Mouse (Mus musculus): ENCODE measurements around the gene Nhp2. TPM values are rescaled to one million over a fixed set of nuclear protein-coding genes. Genes with fewer than 3 reads are reported as not detected.
A peak's percentile ranks its signal among the peaks of the same experiment; 100 is the strongest.

Nhp2 gene
- polyA plus RNA-seq, 1 experiment from 2014 or later = 174 TPM

GRCm38 (mm10) chr11:51595459-51596083 lies 24.0 kb upstream of the Nhp2 start:
- peaks cover 88% of the 10 kb centered on the region for H3K36me3 ChIP-seq (ENCODE audit: control insufficient read depth, insufficient read depth, low read length)
- H3K9ac ChIP-seq (replicated peaks; ENCODE audit: low read depth, low read length) = no peak overlapping the region
- no peaks in the 10 kb centered on the region for H3K4me1 ChIP-seq (ENCODE audit: control insufficient read depth, insufficient read depth, low read length)
- no peak overlapping the region for H3K4me3 ChIP-seq (ENCODE audit: low read depth, low read length)
- H3K27me3 ChIP-seq (ENCODE audit: control insufficient read depth, insufficient read depth, low read length) = no peaks in the 10 kb centered on the region
- H3K4me2 ChIP-seq (replicated peaks; ENCODE audit: low read depth, low read length) = no peak overlapping the region
- no peak for ATAC-seq (ENCODE audit: insufficient number of reproducible peaks, insufficient read depth, low FRiP score, low read depth)
- H3K9me3 ChIP-seq (ENCODE audit: control insufficient read depth, low read depth, low read length) = no peaks in the 10 kb centered on the region
- no peak overlapping the region for H3K27ac ChIP-seq (ENCODE audit: low read length)
- WGBS = 90% methylated on average over 1 of the region's 1 CpGs

DNA sequence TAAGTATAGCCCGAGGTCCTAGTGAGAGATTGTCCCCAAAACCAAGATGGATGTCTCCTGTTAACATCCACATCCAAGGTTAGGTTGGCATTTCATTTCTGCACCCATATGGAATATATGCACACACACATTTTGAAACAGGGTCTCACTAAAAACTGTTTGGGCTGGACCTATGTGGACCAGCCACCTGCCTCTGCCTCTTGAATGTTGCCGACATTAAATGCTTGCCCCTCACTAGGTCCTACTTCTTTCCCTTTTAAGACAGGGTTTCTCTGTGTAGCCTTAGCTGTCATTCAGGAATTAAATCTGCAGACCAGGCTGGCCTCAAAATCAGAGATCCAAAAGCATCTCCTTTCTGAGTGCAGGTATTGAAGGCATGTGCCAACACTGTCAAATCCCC lies 22.0 kb upstream of the Nhp2 start:
- Histone ChIP-seq H3K9ac (replicated peaks; ENCODE audit: low read depth, low read length) (no peak overlapping the region), H3K36me3 (ENCODE audit: control insufficient read depth, insufficient read depth, low read length) (peaks cover 94% of the 10 kb centered on the region), H3K4me3 (ENCODE audit: low read depth, low read length) (no peak overlapping the region), H3K9me3 (ENCODE audit: control insufficient read depth, low read depth, low read length) (no peaks in the 10 kb centered on the region), H3K4me2 (replicated peaks; ENCODE audit: low read depth, low read length) (no peak overlapping the region), H3K4me1 (ENCODE audit: control insufficient read depth, insufficient read depth, low read length) (peaks cover 3% of the 10 kb centered on the region; the same call in 1 of the 2 replicates), H3K27me3 (ENCODE audit: control insufficient read depth, insufficient read depth, low read length) (no peaks in the 10 kb centered on the region), H3K27ac (ENCODE audit: low read length) (no peak overlapping the region)
- 70% methylated on average over 2 of the region's 2 CpGs for WGBS
- no peak for ATAC-seq (ENCODE audit: insufficient number of reproducible peaks, insufficient read depth, low FRiP score, low read depth)

DNA sequence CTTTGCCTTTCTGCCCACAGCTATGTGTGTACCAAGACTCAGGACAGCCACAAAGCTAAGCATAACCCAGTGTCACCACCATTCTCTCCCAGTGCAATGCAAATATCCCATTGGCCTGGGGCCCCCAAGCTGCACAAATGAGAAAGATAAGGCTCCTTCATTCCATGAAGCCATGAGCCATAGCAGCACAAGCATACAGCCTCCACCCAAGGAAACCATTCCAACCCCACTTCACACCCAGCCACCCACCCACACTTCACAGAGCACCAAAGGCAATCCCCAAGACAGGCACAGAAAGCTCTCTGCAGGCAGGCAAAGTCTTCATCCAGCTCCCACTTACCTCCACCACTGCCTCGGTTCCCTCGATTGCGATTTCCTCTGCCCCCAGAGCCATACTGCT lies 17.3 kb upstream of the Nhp2 start:
- Histone ChIP-seq H3K4me3 (ENCODE audit: low read depth, low read length) (no peak overlapping the region), H3K9ac (replicated peaks; ENCODE audit: low read depth, low read length) (no peak overlapping the region), H3K4me2 (replicated peaks; ENCODE audit: low read depth, low read length) (no peak overlapping the region), H3K9me3 (ENCODE audit: control insufficient read depth, low read depth, low read length) (no peaks in the 10 kb centered on the region), H3K4me1 (ENCODE audit: control insufficient read depth, insufficient read depth, low read length) (peaks cover 20% of the 10 kb centered on the region; the same call in 1 of the 2 replicates), H3K27me3 (ENCODE audit: control insufficient read depth, insufficient read depth, low read length) (no peaks in the 10 kb centered on the region), H3K27ac (ENCODE audit: low read length) (no peak overlapping the region), H3K36me3 (ENCODE audit: control insufficient read depth, insufficient read depth, low read length) (peaks cover 84% of the 10 kb centered on the region)
- 91% methylated on average over 3 of the region's 3 CpGs for WGBS
- no peak for ATAC-seq (ENCODE audit: insufficient number of reproducible peaks, insufficient read depth, low FRiP score, low read depth)

- peak; percentile 82 for ATAC-seq (ENCODE audit: insufficient number of reproducible peaks, insufficient read depth, low FRiP score, low read depth)
- Histone ChIP-seq H3K9me3 (ENCODE audit: control insufficient read depth, low read depth, low read length) (no peaks in the 10 kb centered on the region), H3K27ac (ENCODE audit: low read length) (peak overlapping the region; percentile 95), H3K36me3 (ENCODE audit: control insufficient read depth, insufficient read depth, low read length) (peaks cover 48% of the 10 kb centered on the region), H3K4me3 (ENCODE audit: low read depth, low read length) (peak overlapping the region; percentile 97), H3K27me3 (ENCODE audit: control insufficient read depth, insufficient read depth, low read length) (no peaks in the 10 kb centered on the region), H3K9ac (replicated peaks; ENCODE audit: low read depth, low read length) (peak overlapping the region; percentile 100), H3K4me2 (replicated peaks; ENCODE audit: low read depth, low read length) (peak overlapping the region; percentile 61), H3K4me1 (ENCODE audit: control insufficient read depth, insufficient read depth, low read length) (peaks cover 23% of the 10 kb centered on the region)
- WGBS = under 1% methylated on average over 81 of the region's 81 CpGs
Measured at GRCm38 (mm10) chr11:51605602-51606446, 13.7 kb upstream of the Nhp2 start.

DNA sequence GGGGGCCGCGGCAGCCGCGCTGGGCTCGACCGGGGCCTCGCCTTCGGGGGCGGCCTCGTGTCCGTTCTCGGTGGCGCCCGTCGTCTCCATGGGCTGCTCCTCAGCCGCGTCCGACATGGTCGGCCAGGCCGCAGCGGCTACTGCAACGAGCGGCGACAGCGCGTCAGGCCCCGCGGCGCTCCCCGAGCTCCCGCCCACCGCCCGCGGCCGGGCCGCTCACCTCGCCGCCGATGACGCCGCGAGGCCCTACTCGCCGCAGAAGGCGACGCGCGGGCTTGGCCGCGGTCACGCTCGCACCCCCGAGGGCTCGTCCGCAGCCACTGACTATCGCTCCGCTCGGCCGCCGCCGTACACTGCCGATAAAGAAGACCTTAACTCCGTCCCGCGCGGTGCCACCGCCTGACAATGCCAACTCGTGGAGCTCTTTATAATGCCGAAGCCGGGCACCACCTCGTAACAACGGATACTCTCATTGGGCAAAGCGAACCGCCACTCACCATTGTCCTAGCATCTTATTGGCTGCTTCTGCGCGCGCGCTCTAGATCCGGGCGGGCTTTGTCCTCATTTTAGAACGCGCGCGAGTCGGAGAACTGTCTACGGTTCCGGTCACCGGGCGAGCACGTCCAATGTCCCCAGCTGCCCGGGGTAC lies 13.0 kb upstream of the Nhp2 start, which contains the start of gene Hnrnpab:
TSS of gene Hnrnpab (minus strand) at position 401 of the 649 bp plus-strand sequence.
- peak within 1 kb of the TSS; percentile 97 for H3K4me3 ChIP-seq (ENCODE audit: low read depth, low read length)
- peaks cover 23% of the 10 kb centered on the region for H3K4me1 ChIP-seq (ENCODE audit: control insufficient read depth, insufficient read depth, low read length)
- no peaks in the 10 kb centered on the region for H3K27me3 ChIP-seq (ENCODE audit: control insufficient read depth, insufficient read depth, low read length)
- WGBS = under 1% methylated on average over 85 of the region's 91 CpGs
- peak within 1 kb of the TSS; percentile 100 for H3K9ac ChIP-seq (replicated peaks; ENCODE audit: low read depth, low read length)
- peak within 1 kb of the TSS; percentile 95 for H3K27ac ChIP-seq (ENCODE audit: low read length)
- H3K9me3 ChIP-seq (ENCODE audit: control insufficient read depth, low read depth, low read length) = no peaks in the 10 kb centered on the region
- ATAC-seq (ENCODE audit: insufficient number of reproducible peaks, insufficient read depth, low FRiP score, low read depth) = peak; percentile 92
- H3K36me3 ChIP-seq (ENCODE audit: control insufficient read depth, insufficient read depth, low read length) = peaks cover 40% of the 10 kb centered on the region
- peak within 1 kb of the TSS; percentile 73 for H3K4me2 ChIP-seq (replicated peaks; ENCODE audit: low read depth, low read length)

DNA sequence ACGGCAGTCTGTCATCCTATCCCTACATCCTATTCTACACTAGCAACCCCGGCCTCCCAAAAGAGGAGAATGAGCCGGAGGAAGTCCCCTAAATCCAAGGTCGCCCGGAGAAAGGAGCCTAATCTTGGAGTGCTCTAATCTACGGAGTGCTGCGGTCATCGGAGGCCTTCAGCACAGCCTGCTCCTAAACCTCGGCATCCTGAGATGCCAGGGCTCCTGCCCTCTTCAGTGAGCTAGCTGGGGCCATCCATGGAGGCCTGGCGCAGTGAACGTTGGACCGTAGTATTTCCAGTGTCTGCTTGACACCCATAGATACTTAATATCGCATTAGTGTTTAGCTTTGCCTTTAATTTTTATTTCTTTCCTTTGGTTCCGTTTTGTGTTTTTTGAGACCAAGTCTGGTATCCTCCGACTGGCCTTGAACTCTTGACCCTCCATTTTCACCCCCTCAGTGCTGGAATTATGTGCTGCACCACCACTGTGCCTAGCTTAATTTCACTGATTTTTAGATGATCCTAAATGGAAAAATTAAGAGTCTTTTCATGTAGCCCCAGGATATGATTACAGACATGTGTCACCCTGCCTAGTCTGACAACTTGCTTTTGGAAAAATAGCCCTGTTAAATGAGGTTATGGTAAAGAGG lies 12.3 kb upstream of the Nhp2 start:
- peak overlapping the region; percentile 78 for H3K9ac ChIP-seq (replicated peaks; ENCODE audit: low read depth, low read length)
- WGBS = 10% methylated on average over 15 of the region's 15 CpGs
- ATAC-seq (ENCODE audit: insufficient number of reproducible peaks, insufficient read depth, low FRiP score, low read depth) = peak; percentile 42

DNA sequence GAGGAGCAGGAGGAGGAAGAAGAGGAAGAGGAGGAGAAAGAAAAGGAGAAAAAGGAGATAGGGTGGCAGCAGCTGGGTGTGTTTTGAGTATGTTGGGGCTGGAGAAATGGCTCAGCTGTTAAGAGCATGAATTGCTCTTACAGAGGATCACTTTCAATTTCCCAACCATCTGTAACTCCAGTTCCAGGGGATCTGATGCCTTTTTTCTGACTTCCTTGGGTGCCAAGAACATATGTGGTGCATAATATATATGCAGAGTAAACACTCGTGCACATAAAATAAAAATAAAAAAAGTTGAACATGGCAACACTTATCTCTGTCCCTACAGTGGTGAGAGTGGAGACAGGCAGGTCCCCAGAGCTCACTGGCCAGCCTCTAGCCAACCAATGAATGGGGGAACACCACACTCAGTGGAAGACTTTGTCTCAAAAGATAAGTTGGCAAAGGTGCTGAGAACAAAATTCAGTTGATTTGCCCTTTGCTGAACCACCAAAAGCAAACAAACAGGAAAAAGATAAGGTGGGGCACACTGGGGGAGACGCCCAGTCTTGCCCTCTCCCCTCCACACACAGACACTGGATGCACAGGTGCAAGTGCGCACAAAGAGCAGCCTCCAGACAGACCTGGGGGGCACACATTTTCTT lies 10.1 kb upstream of the Nhp2 start:
- H3K9me3 ChIP-seq (ENCODE audit: control insufficient read depth, low read depth, low read length) = no peaks in the 10 kb centered on the region

More for the DNA sequence above, 12.3 kb upstream of the Nhp2 start:
- H3K27me3 ChIP-seq (ENCODE audit: control insufficient read depth, insufficient read depth, low read length) = no peaks in the 10 kb centered on the region
- peak overlapping the region; percentile 73 for H3K4me2 ChIP-seq (replicated peaks; ENCODE audit: low read depth, low read length)
- H3K27ac ChIP-seq (ENCODE audit: low read length) = peak overlapping the region; percentile 95
- peak overlapping the region; percentile 97 for H3K4me3 ChIP-seq (ENCODE audit: low read depth, low read length)
- no peaks in the 10 kb centered on the region for H3K9me3 ChIP-seq (ENCODE audit: control insufficient read depth, low read depth, low read length)
- peaks cover 23% of the 10 kb centered on the region for H3K4me1 ChIP-seq (ENCODE audit: control insufficient read depth, insufficient read depth, low read length)
- peaks cover 34% of the 10 kb centered on the region for H3K36me3 ChIP-seq (ENCODE audit: control insufficient read depth, insufficient read depth, low read length)

More for the DNA sequence above, 10.1 kb upstream of the Nhp2 start:
- H3K36me3 ChIP-seq (ENCODE audit: control insufficient read depth, insufficient read depth, low read length) = peaks cover 12% of the 10 kb centered on the region
- ATAC-seq (ENCODE audit: insufficient number of reproducible peaks, insufficient read depth, low FRiP score, low read depth) = no peak
- H3K27me3 ChIP-seq (ENCODE audit: control insufficient read depth, insufficient read depth, low read length) = no peaks in the 10 kb centered on the region
- H3K27ac ChIP-seq (ENCODE audit: low read length) = no peak overlapping the region
- H3K4me2 ChIP-seq (replicated peaks; ENCODE audit: low read depth, low read length) = no peak overlapping the region
- 60% methylated on average over 3 of the region's 3 CpGs for WGBS
- H3K9ac ChIP-seq (replicated peaks; ENCODE audit: low read depth, low read length) = no peak overlapping the region
- H3K4me1 ChIP-seq (ENCODE audit: control insufficient read depth, insufficient read depth, low read length) = peaks cover 13% of the 10 kb centered on the region
- no peak overlapping the region for H3K4me3 ChIP-seq (ENCODE audit: low read depth, low read length)
